Mouse (Mus musculus) gastrocnemius, adult 8-10 months (tissue): Measurements from ENCODE around the gene Cdcp2. TPM values are rescaled to one million over a fixed set of nuclear protein-coding genes. Genes with fewer than 3 reads are reported as not detected.

Experiments used
- DNase-seq, 2 experiments: peaks; one replicate each; pipeline ENCODE4 v3.0.0; 2022; ENCODE audit warnings: low spot score in 2 of 2
- total RNA-seq, 4 experiments: library from RNA; stranded (reverse); gene quantifications; 2 replicates each; pipeline ENCODE4 v1.2.4; 2022

Gene Cdcp2
- total RNA-seq = not detected

- DNase-seq = no peak
Measured at GRCm38 (mm10) chr4:107096841-107097373, at the start of gene Cdcp2. Gene Cdcp2 (plus strand): TSS chr4:107096891.

- no peak for DNase-seq
Measured at GRCm38 (mm10) chr4:107047806-107048205, 48.9 kb upstream of the Cdcp2 start.

GRCm38 (mm10) chr4:107048568-107049162 lies 48.0 kb upstream of the Cdcp2 start:
- peak; percentile 84 to 85 for DNase-seq

GRCm38 (mm10) chr4:107051889-107052288 lies 44.8 kb upstream of the Cdcp2 start:
- no peak for DNase-seq

- DNase-seq = no peak
Measured at GRCm38 (mm10) chr4:107052962-107053553, 43.6 kb upstream of the Cdcp2 start.

GRCm38 (mm10) chr4:107056088-107056487 lies 40.6 kb upstream of the Cdcp2 start:
- DNase-seq = no peak

- no peak for DNase-seq
Measured at GRCm38 (mm10) chr4:107058346-107058745, 38.3 kb upstream of the Cdcp2 start.

GRCm38 (mm10) chr4:107058781-107059180 lies 37.9 kb upstream of the Cdcp2 start:
- DNase-seq = no peak

- DNase-seq = no peak
Measured at GRCm38 (mm10) chr4:107061560-107061959, 35.1 kb upstream of the Cdcp2 start.

GRCm38 (mm10) chr4:107063214-107063613 lies 33.5 kb upstream of the Cdcp2 start:
- DNase-seq = no peak

- DNase-seq = no peak
Measured at GRCm38 (mm10) chr4:107064394-107065098, 32.1 kb upstream of the Cdcp2 start.

GRCm38 (mm10) chr4:107066252-107067124 lies 30.2 kb upstream of the Cdcp2 start, which contains the start of the genes Mrpl37 and Cyb5rl:
Gene Mrpl37 (minus strand): TSS chr4:107066868.
Gene Cyb5rl (plus strand): TSS chr4:107066988.
- DNase-seq = peak; percentile 90 to 91

- DNase-seq = peak in 1 of 2 experiments; percentile 40
Measured at GRCm38 (mm10) chr4:107067151-107067840, 29.4 kb upstream of the Cdcp2 start.

- no peak for DNase-seq
Measured at GRCm38 (mm10) chr4:107072343-107072742, 24.3 kb upstream of the Cdcp2 start.

GRCm38 (mm10) chr4:107075456-107075855 lies 21.2 kb upstream of the Cdcp2 start:
- no peak for DNase-seq

- DNase-seq = no peak
Measured at GRCm38 (mm10) chr4:107078894-107079293, 17.8 kb upstream of the Cdcp2 start.

GRCm38 (mm10) chr4:107079716-107080115 lies 17.0 kb upstream of the Cdcp2 start:
- no peak for DNase-seq

GRCm38 (mm10) chr4:107082185-107082584 lies 14.5 kb upstream of the Cdcp2 start:
- DNase-seq = no peak

- no peak for DNase-seq
Measured at GRCm38 (mm10) chr4:107083126-107083525, 13.6 kb upstream of the Cdcp2 start.

- no peak for DNase-seq
Measured at GRCm38 (mm10) chr4:107084343-107084742, 12.3 kb upstream of the Cdcp2 start.

GRCm38 (mm10) chr4:107084858-107085257 lies 11.8 kb upstream of the Cdcp2 start:
- DNase-seq = no peak
